Mouse (Mus musculus) G1E (cell line): ENCODE measurements around the gene Col25a1. TPM values are rescaled to one million over a fixed set of nuclear protein-coding genes. Genes with fewer than 3 reads are reported as not detected.

Source experiments
- ATAC-seq: 2 replicates; pipeline ENCODE4 v1.8.0; 2016; ENCODE audit warnings: mild to moderate bottlenecking; ENCODE audit not compliant: insufficient number of reproducible peaks, poor library complexity, low FRiP score, severe bottlenecking; ENCODE audit errors: extremely low read depth
- DNase-seq: peaks from one replicate; pipeline ENCODE4 v3.0.0; 2012; ENCODE audit warnings: low spot score
- H3K27me3 ChIP-seq: 2 replicates; pipeline ENCODE4 v1.6.1; 2012; ENCODE audit warnings: mild to moderate bottlenecking, low read length, inconsistent platforms; ENCODE audit not compliant: insufficient read depth
- H3K36me3 ChIP-seq: replicated peaks from 2 replicates; pipeline ENCODE3; 2012; ENCODE audit warnings: mild to moderate bottlenecking, inconsistent platforms
- H3K4me1 ChIP-seq: 2 replicates; pipeline ENCODE4 v1.6.1; 2012; ENCODE audit warnings: low read depth, low read length, inconsistent platforms, mixed read lengths; ENCODE audit not compliant: insufficient read depth
- H3K4me3 ChIP-seq: 2 replicates; pipeline ENCODE4 v1.5.1; 2012; ENCODE audit warnings: low read depth, mild to moderate bottlenecking, inconsistent platforms, low read length, moderate library complexity, mixed read lengths
- H3K9me3 ChIP-seq: replicated peaks from 2 replicates; pipeline ENCODE4 v1.6.1; 2012; ENCODE audit warnings: inconsistent platforms
- CTCF ChIP-seq: IDR thresholded peaks from 2 replicates; pipeline ENCODE4 v1.5.1; 2012; ENCODE audit warnings: low read depth, low read length, inconsistent platforms, mixed read lengths
- GATA1 ChIP-seq: IDR thresholded peaks from 2 replicates; pipeline ENCODE4 v1.6.1; 2012; ENCODE audit warnings: borderline replicate concordance, low read length, inconsistent platforms, mixed read lengths
- GATA2 ChIP-seq: IDR thresholded peaks from 2 replicates; pipeline ENCODE4 v1.6.1; 2012; ENCODE audit warnings: low read depth, low read length, inconsistent platforms, borderline replicate concordance
- POLR2AphosphoS5 ChIP-seq: IDR thresholded peaks from 2 replicates; pipeline ENCODE4 v1.6.1; 2012; ENCODE audit warnings: low read depth, low read length, inconsistent platforms; ENCODE audit not compliant: insufficient replicate concordance
- TAL1 ChIP-seq: conservative IDR thresholded peaks from 2 replicates; pipeline ENCODE4 v1.6.1; 2012; ENCODE audit warnings: low read depth, low read length, inconsistent platforms, mixed read lengths
- polyA plus RNA-seq: library from polyadenylated mRNA; stranded (reverse); fragments of >175 nt; gene quantifications from 2 replicates; pipeline ENCODE4 v1.2.3, GENCODE M21; 2012
- total RNA-seq, 2 experiments: library from RNA; stranded (forward) in 1 of 2; stranded (reverse) in 1 of 2; fragments of 200-1000 nt in 1 of 2; fragments of >200 nt in 1 of 2; fragmentation: Nextera tagmentation in 1 of 2; gene quantifications; 2 replicates each; pipeline ENCODE4 v1.2.3; 2014 to 2017

Gene Col25a1
- total and polyA plus RNA-seq, 3 experiments: 0.22 TPM; not detected in 2

GRCm38 (mm10) chr3:130354399-130355039, 223.2 kb downstream of the Col25a1 start:
- Histone ChIP-seq H3K4me1 (no peaks in the 10 kb centered on the region), H3K4me3 (no peak overlapping the region), H3K27me3 (no peaks in the 10 kb centered on the region), H3K9me3 (peaks cover 29% of the 10 kb centered on the region), H3K36me3 (no peaks in the 10 kb centered on the region)
- DNase-seq (no peak), ATAC-seq (no peak)
- TF ChIP-seq TAL1 (no peak), CTCF (no peak), POLR2AphosphoS5 (no peak), GATA2 (no peak), GATA1 (no peak)

DNA sequence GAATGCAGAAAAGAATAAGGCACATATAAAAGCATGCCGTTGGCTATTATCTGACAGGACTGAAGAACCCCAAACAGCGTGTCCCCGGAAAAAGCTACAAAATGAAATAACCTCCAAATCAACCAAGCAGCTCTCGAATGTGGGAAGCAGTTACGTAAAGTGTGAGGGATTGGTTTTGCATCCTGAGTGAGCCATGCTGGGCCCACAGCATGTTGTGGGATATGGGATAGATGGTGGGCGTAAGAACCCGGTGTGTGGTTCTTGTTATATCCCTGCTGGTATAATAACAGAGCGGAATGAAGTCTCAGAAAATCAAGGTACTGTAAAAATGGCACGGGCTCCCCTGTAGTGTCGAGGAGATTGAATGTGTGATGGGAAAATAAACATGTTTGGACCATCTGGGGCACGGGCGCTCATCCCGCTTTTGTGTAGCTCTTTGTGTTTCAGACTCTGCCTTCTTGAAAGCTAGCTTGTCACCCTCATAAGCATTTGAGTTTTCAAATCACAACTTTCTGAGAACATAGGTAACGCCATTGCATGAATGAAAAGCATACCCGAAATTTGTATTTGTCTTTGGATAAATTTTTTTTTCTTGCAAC, 225.4 kb downstream of the Col25a1 start:
- TF ChIP-seq GATA2 (no peak), POLR2AphosphoS5 (no peak), TAL1 (no peak), CTCF (no peak)
- ATAC-seq (no peak), DNase-seq (no peak)
- Histone ChIP-seq H3K4me1 (no peaks in the 10 kb centered on the region), H3K27me3 (no peaks in the 10 kb centered on the region), H3K4me3 (no peak overlapping the region), H3K9me3 (peaks cover 37% of the 10 kb centered on the region), H3K36me3 (no peaks in the 10 kb centered on the region)

DNA sequence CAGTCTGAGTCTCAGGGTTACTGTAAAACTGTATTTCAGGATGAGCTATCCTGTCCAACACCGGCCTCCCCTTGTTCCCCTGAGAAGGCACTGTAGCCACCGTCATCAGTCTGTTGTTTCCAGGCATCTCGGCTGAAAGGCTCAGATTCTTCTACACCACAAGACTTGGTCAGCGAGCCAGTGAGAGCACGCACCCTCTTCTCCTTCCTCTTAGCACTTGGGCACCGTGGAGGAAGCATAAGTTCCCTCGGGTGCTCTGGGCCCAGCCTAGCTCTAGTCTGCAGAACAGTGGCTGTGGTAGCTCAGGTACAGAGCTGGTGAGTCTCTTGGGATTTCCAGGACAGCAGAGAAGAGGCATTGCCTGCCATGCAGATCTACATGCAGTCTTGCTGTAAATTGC, 229.5 kb downstream of the Col25a1 start:
- H3K27me3 ChIP-seq: no peaks in the 10 kb centered on the region
- no peak for TF ChIP-seq CTCF
- TF ChIP-seq GATA2: no peak
- TF ChIP-seq POLR2AphosphoS5: no peak
- TF ChIP-seq GATA1: no peak
- TF ChIP-seq TAL1: no peak
- ATAC-seq (no peak), DNase-seq (no peak)
- H3K9me3 ChIP-seq: peaks cover 46% of the 10 kb centered on the region
- no peaks in the 10 kb centered on the region for H3K4me1 ChIP-seq
- H3K36me3 ChIP-seq: no peaks in the 10 kb centered on the region
- H3K4me3 ChIP-seq: no peak overlapping the region

GRCm38 (mm10) chr3:130361922-130362321, 230.6 kb downstream of the Col25a1 start:
- DNase-seq (no peak), ATAC-seq (no peak)
- Histone ChIP-seq H3K27me3 (no peaks in the 10 kb centered on the region), H3K9me3 (peaks cover 42% of the 10 kb centered on the region), H3K4me1 (no peaks in the 10 kb centered on the region), H3K4me3 (no peak overlapping the region), H3K36me3 (no peaks in the 10 kb centered on the region)
- TF ChIP-seq GATA1: no peak
- TF ChIP-seq CTCF: no peak
- no peak for TF ChIP-seq TAL1
- TF ChIP-seq POLR2AphosphoS5: no peak

DNA sequence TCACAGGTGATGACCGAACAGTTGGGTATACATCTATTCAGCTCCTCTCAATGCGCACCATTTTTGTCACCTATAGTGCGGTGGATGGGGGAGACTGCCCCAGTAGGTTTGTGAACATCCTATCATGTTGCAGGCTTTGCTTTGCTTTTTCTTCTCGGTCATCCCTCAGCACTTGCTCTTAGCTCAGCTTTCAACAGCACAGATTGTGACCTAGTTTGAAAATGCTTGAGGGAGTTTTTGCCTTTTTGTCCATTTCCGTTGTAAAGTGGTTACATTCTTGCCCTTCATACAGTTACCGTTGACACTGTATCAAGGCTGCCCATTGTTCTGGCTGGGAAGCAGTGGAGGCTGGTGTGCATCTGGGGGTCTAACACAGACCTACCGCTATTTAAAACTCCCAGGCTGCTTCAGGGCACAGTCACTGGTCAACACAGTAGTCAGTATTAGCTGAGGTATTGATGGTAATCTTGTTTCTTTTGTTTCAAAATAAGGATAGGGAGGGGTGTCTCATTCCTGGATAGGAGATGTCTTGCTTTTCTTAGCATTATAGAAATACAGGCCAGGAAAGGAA, 231.6 kb downstream of the Col25a1 start:
- TF ChIP-seq GATA1: no peak
- TF ChIP-seq POLR2AphosphoS5: no peak
- TF ChIP-seq GATA2: no peak
- TF ChIP-seq CTCF: no peak
- no peak for TF ChIP-seq TAL1
- Histone ChIP-seq H3K4me1 (no peaks in the 10 kb centered on the region), H3K9me3 (peaks cover 51% of the 10 kb centered on the region), H3K27me3 (no peaks in the 10 kb centered on the region), H3K4me3 (no peak overlapping the region), H3K36me3 (no peaks in the 10 kb centered on the region)
- ATAC-seq (no peak), DNase-seq (no peak)

- H3K27me3 ChIP-seq: no peaks in the 10 kb centered on the region
- DNase-seq (no peak), ATAC-seq (no peak)
- no peaks in the 10 kb centered on the region for H3K4me1 ChIP-seq
- no peaks in the 10 kb centered on the region for H3K36me3 ChIP-seq
- peaks cover 38% of the 10 kb centered on the region for H3K9me3 ChIP-seq
- TF ChIP-seq GATA1: no peak
- TF ChIP-seq CTCF: no peak
- no peak for TF ChIP-seq TAL1
- no peak for TF ChIP-seq GATA2
- no peak for TF ChIP-seq POLR2AphosphoS5
- H3K4me3 ChIP-seq: no peak overlapping the region
Measured at GRCm38 (mm10) chr3:130366917-130367610, 235.8 kb downstream of the Col25a1 start.
